Mouse (Mus musculus): ENCODE measurements around the gene Ttc33. TPM values are rescaled to one million over a fixed set of nuclear protein-coding genes. Genes with fewer than 3 reads are reported as not detected.

The Ttc33 gene
- total RNA-seq (2023), result 20.4 TPM

GRCm38 (mm10) chr15:5185366-5186292 lies at the start of gene Ttc33:
Gene Ttc33, plus strand, starts transcription at chr15:5185525.

DNA sequence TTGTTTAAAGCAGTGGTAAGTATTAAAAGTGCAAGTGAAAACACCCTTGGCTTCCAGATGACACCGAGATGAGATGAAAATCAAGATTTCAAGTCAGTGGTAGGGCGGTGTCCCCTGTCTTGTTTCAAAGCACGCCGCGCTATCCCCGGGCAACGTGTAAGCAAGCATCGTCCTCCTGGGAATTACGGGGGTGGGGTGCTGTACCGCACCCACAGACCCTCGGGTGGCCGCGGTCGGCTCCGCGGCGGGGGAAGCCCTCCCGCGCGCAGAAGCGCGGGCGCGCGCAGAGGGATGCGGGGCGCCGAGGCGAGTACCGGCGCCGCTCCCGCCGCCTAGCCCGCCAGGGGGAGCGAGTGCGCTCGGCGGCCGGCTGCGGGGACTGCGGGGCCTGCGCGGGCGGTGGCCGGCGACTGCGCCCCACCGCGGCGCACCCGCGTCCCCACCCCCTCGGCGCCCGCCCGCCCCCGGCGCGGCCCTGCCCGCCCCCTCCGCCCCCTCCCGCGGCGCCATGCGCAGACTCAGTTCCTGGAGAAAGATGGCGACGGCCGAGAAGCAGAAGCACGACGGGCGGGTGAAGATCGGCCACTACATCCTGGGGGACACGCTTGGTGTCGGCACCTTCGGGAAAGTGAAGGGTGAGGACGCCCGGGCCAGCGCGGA lies 41.8 kb upstream of the Ttc33 start, which contains the start of gene Prkaa1:
Gene Prkaa1, plus strand, starts transcription at position 501 of the 660 bp plus-strand sequence.

GRCm38 (mm10) chr15:5243959-5244905 lies 58.9 kb downstream of the Ttc33 start, which contains the start of gene Ptger4:
Gene Ptger4, minus strand, starts transcription at chr15:5244187.

Other genes starting within 250 kb of the Ttc33 start
- gene C7, start 121.8 kb upstream of the Ttc33 start, total RNA-seq (2023), result not detected
- 108 TPM for gene Card6, start 77.0 kb upstream of the Ttc33 start, total RNA-seq (2023)
- gene Rpl37, start 68.9 kb upstream of the Ttc33 start, total RNA-seq (2023), result 1,176 TPM
- 19.7 TPM for gene Prkaa1, start 41.7 kb upstream of the Ttc33 start, total RNA-seq (2023)
- 54.7 TPM for gene Ptger4, start 58.7 kb downstream of the Ttc33 start, total RNA-seq (2023)